Mouse (Mus musculus) MEL (cell line): ENCODE results near the gene Aspdh. TPM values are rescaled to one million over a fixed set of nuclear protein-coding genes. Genes with fewer than 3 reads are reported as not detected.
A peak's percentile ranks its signal among the peaks of the same experiment; 100 is the strongest.

ENCODE experiments used
- DNase-seq: peaks from one replicate; pipeline ENCODE4 v3.0.0; 2011; ENCODE audit warnings: low read depth, low spot score
- H3K27ac ChIP-seq: 2 replicates; pipeline ENCODE4 v1.5.1; 2012; ENCODE audit warnings: low read depth, mild to moderate bottlenecking, control low read depth, low read length, moderate library complexity; ENCODE audit not compliant: control insufficient read depth
- H3K27me3 ChIP-seq, 2 experiments: fragments of 150-350 bp in 1 of 2; sonication (generic) in 1 of 2; 2 replicates each; pipeline ENCODE4 v1.6.1; 2012; ENCODE audit warnings: low read length in 2 of 2, mild to moderate bottlenecking in 2 of 2, improper control_type of control experiment in 1 of 2, moderate library complexity in 1 of 2; ENCODE audit not compliant: insufficient read depth in 2 of 2, control insufficient read depth in 1 of 2
- H3K36me3 ChIP-seq, 2 experiments: 2 replicates each; pipeline ENCODE4 v1.6.1; 2012 to 2014; ENCODE audit warnings: low read length in 2 of 2, improper control_type of control experiment in 1 of 2, inconsistent platforms in 1 of 2, mild to moderate bottlenecking in 1 of 2; ENCODE audit not compliant: insufficient read depth in 2 of 2, control insufficient read depth in 1 of 2
- H3K4me1 ChIP-seq, 2 experiments: fragments of 150-350 bp in 1 of 2; sonication (generic) in 1 of 2; 2 replicates each; pipeline ENCODE4 v1.6.1; 2012; ENCODE audit warnings: low read length in 2 of 2, improper control_type of control experiment in 1 of 2, mild to moderate bottlenecking in 1 of 2; ENCODE audit not compliant: insufficient read depth in 2 of 2, control insufficient read depth in 1 of 2
- H3K4me3 ChIP-seq, 2 experiments: fragments of 150-350 bp in 1 of 2; sonication (generic) in 1 of 2; 2 replicates each; pipeline ENCODE4 v1.5.1; 2012; ENCODE audit warnings: low read depth in 2 of 2, low read length in 2 of 2, mild to moderate bottlenecking in 2 of 2, moderate library complexity in 2 of 2, control low read depth in 1 of 2, improper control_type of control experiment in 1 of 2; ENCODE audit not compliant: control insufficient read depth in 1 of 2, insufficient read depth in 1 of 2
- H3K79me2 ChIP-seq: 2 replicates; pipeline ENCODE4 v1.6.1; 2012; ENCODE audit warnings: mild to moderate bottlenecking, low read length, moderate library complexity; ENCODE audit not compliant: control insufficient read depth, poor library complexity, insufficient read depth
- H3K9ac ChIP-seq: 2 replicates; pipeline ENCODE4 v1.6.1; 2012; ENCODE audit warnings: low read depth, mild to moderate bottlenecking, control low read depth, low read length, moderate library complexity; ENCODE audit not compliant: control insufficient read depth, poor library complexity, severe bottlenecking
- H3K9me3 ChIP-seq: fragments of 150-350 bp; sonication (generic); replicated peaks from 2 replicates; pipeline ENCODE4 v1.6.1; 2012; ENCODE audit warnings: mild to moderate bottlenecking, low read length, improper control_type of control experiment, moderate library complexity; ENCODE audit not compliant: insufficient read depth
- CHD2 ChIP-seq: IDR thresholded peaks from 2 replicates; pipeline ENCODE4 v1.6.1; 2011; ENCODE audit warnings: low read length, improper control_type of control experiment
- CTCF ChIP-seq, 3 experiments: IDR thresholded peaks in 2 of 3; conservative IDR thresholded peaks in 1 of 3; 2 replicates each; pipeline ENCODE4 v1.5.1; 2011 to 2012; ENCODE audit warnings: low read length in 3 of 3, low read depth in 2 of 3, mild to moderate bottlenecking in 2 of 3, improper control_type of control experiment in 1 of 3, inconsistent platforms in 1 of 3, mixed read lengths in 1 of 3, moderate library complexity in 1 of 3; ENCODE audit not compliant: control insufficient read depth in 1 of 3, insufficient read depth in 1 of 3, poor library complexity in 1 of 3, severe bottlenecking in 1 of 3
- GABPA ChIP-seq: IDR thresholded peaks from 2 replicates; pipeline ENCODE4 v1.6.1; 2012; ENCODE audit warnings: low read depth, mild to moderate bottlenecking, inconsistent platforms, low read length, improper control_type of control experiment, moderate library complexity
- GATA1 ChIP-seq: IDR thresholded peaks from 2 replicates; pipeline ENCODE4 v1.6.1; 2011; ENCODE audit warnings: low read depth, low read length, improper control_type of control experiment
- HCFC1 ChIP-seq: IDR thresholded peaks from 2 replicates; pipeline ENCODE4 v1.6.1; 2012; ENCODE audit warnings: low read depth, mild to moderate bottlenecking, inconsistent platforms, low read length, improper control_type of control experiment, moderate library complexity
- JUND ChIP-seq: IDR thresholded peaks from 2 replicates; pipeline ENCODE4 v1.6.1; 2011; ENCODE audit warnings: low read depth, mild to moderate bottlenecking, improper control_type of control experiment, low read length
- MAFK ChIP-seq: IDR thresholded peaks from 2 replicates; pipeline ENCODE4 v1.6.1; 2011; ENCODE audit warnings: low read depth, mild to moderate bottlenecking, low read length, improper control_type of control experiment, borderline replicate concordance
- POLR2A ChIP-seq, 2 experiments: IDR thresholded peaks; 2 replicates each; pipeline ENCODE4 v1.6.1; 2011 to 2012; ENCODE audit warnings: low read length in 2 of 2, mild to moderate bottlenecking in 2 of 2, control low read depth in 1 of 2, improper control_type of control experiment in 1 of 2, low read depth in 1 of 2, moderate library complexity in 1 of 2; ENCODE audit not compliant: control insufficient read depth in 1 of 2, insufficient read depth in 1 of 2, poor library complexity in 1 of 2
- POLR2AphosphoS2 ChIP-seq: IDR thresholded peaks from 2 replicates; pipeline ENCODE4 v1.6.1; 2011; ENCODE audit warnings: low read length, improper control_type of control experiment
- SIN3A ChIP-seq: IDR thresholded peaks from 2 replicates; pipeline ENCODE4 v1.6.1; 2012; ENCODE audit warnings: low read length, improper control_type of control experiment, inconsistent platforms
- SMC3 ChIP-seq: IDR thresholded peaks from 2 replicates; pipeline ENCODE4 v1.6.1; 2011; ENCODE audit warnings: low read depth, low read length, improper control_type of control experiment
- TBP ChIP-seq: IDR thresholded peaks from 2 replicates; pipeline ENCODE4 v1.8.0; 2011; ENCODE audit warnings: low read depth, low read length, improper control_type of control experiment
- USF1 ChIP-seq: IDR thresholded peaks from 2 replicates; pipeline ENCODE4 v1.6.1; 2014; ENCODE audit warnings: low read depth, mild to moderate bottlenecking, inconsistent platforms, low read length, improper control_type of control experiment, moderate library complexity
- ZNF384 ChIP-seq: IDR thresholded peaks from 2 replicates; pipeline ENCODE4 v1.6.1; 2012; ENCODE audit warnings: low read depth, mild to moderate bottlenecking, inconsistent platforms, low read length, improper control_type of control experiment
- polyA plus RNA-seq, 2 experiments: library from polyadenylated mRNA; stranded (reverse) in 1 of 2; unstranded in 1 of 2; fragments of >175 nt in 1 of 2; fragments of >200 nt in 1 of 2; gene quantifications; 2 replicates each; pipeline versions ENCODE4 v1.2.1 to v1.2.4; 2012; ENCODE audit warnings: low replicate concordance in 2 of 2, low read depth in 1 of 2; ENCODE audit not compliant: insufficient read length in 2 of 2, insufficient read depth in 1 of 2, missing spikeins in 1 of 2
- total RNA-seq: library from RNA; depleted of rRNA; stranded (reverse); fragments of 300-350 nt; gene quantifications from 2 replicates; pipeline ENCODE4 v1.2.3, GENCODE M21; 2012

Aspdh gene
- total and polyA plus RNA-seq, 3 experiments, result 0.89 TPM; not detected in 2

GRCm38 (mm10) chr7:44495992-44496770, 31.0 kb downstream of the Aspdh start, which contains the start of the genes Emc10 and Fam71e1 (continued):
- no peak; the same call in none of the 2 replicates for TF ChIP-seq TBP
- no peak for TF ChIP-seq MAFK
- peak; percentile 77 for TF ChIP-seq SIN3A
- no peak for TF ChIP-seq JUND
- TF ChIP-seq, all 39 proteins: peak for 17

DNA sequence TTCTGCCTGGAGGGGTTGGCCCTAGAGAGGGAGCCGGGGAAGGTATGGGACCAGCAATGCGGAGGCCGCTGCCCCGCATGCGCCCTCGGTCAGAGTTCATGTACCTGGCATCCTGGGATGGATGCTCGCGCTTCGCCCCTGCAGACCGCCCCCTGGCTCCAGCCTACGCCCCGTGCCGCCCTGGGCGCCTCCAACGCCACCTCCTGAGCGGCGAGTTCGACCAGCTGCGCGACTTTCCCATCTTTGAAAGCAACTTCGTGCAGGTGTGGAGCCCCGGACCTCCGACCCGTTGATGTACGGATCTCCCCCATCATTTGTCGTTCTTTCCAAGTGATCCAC, 31.5 kb downstream of the Aspdh start:
- TF ChIP-seq TBP (no peak), USF1 (no peak), GABPA (no peak), CTCF (IDR thresholded peaks at IDR 0.05 in 2 of 3, conservative IDR thresholded peaks at IDR 0.05 in 1 of 3; ENCODE audit: control insufficient read depth in 1 of 3, insufficient read depth in 1 of 3, low read depth in 2 of 3, low read length in 3 of 3, poor library complexity in 1 of 3, severe bottlenecking in 1 of 3) (0 out of 6 replicates have a peak, but pooled peaks of 1 of the 3 experiments have one; percentile 3), POLR2A (IDR thresholded peaks at IDR 0.05; ENCODE audit: control insufficient read depth in 1 of 2, insufficient read depth in 1 of 2, low read depth in 1 of 2, low read length in 2 of 2, poor library complexity in 1 of 2) (peak in 1 of 2 experiments; percentile 8; a peak in 1 of 4 replicates)
- Histone ChIP-seq H3K4me3 (peak overlapping the region; percentile 45 to 72), H3K9me3 (no peaks in the 10 kb centered on the region), H3K4me1 (peaks cover 0 to 12% of the 10 kb centered on the region in 2 experiments; a peak in 2 of 4 replicates), H3K79me2 (peaks cover 15% of the 10 kb centered on the region), H3K27me3 (no peaks in the 10 kb centered on the region), H3K9ac (peak overlapping the region; percentile 59), H3K36me3 (peaks cover 0 to 4% of the 10 kb centered on the region in 2 experiments; a peak in 3 of 4 replicates), H3K27ac (peak overlapping the region; percentile 30; the same call in 1 of the 2 replicates)
- DNase-seq, result no peak

- H3K9ac ChIP-seq, result no peak overlapping the region
- peak overlapping the region in 1 of 2 experiments; percentile 45; a peak in 1 of 4 replicates for H3K4me3 ChIP-seq
- no peaks in the 10 kb centered on the region for H3K27me3 ChIP-seq
- no peaks in the 10 kb centered on the region for H3K9me3 ChIP-seq
- DNase-seq, result no peak
- TF ChIP-seq CHD2, result no peak
- TF ChIP-seq POLR2AphosphoS2, result no peak
- no peak for TF ChIP-seq GATA1
- TF ChIP-seq GABPA, result no peak
- TF ChIP-seq SMC3, result no peak
- no peak; the same call in 1 of the 2 replicates for TF ChIP-seq ZNF384
- TF ChIP-seq HCFC1, result no peak
- H3K36me3 ChIP-seq, result peaks cover 0 to 4% of the 10 kb centered on the region in 2 experiments; a peak in 3 of 4 replicates
- H3K4me1 ChIP-seq, result peaks cover 0 to 12% of the 10 kb centered on the region in 2 experiments; a peak in 2 of 4 replicates
- peaks cover 15% of the 10 kb centered on the region for H3K79me2 ChIP-seq
- no peak overlapping the region for H3K27ac ChIP-seq
These were observed 32.3 kb downstream of the Aspdh start for GRCm38 (mm10) chr7:44497361-44498055.
